Mouse (Mus musculus) limb, embryonic 13.5 days (tissue): ENCODE results near the gene Adamtsl4. TPM values are rescaled to one million over a fixed set of nuclear protein-coding genes. Genes with fewer than 3 reads are reported as not detected.

Experiments
- ATAC-seq: fragments of 200-750 bp; cut with Nextera tagmentation; 2 replicates; pipeline ENCODE4 v1.8.0; 2017; ENCODE audit warnings: low read depth, moderate number of reproducible peaks, moderate TSS enrichment; ENCODE audit not compliant: low FRiP score
- H3K27ac ChIP-seq: fragments of 300-500 bp; sonication (generic); 2 replicates; pipeline ENCODE4 v1.5.1; 2015; ENCODE audit warnings: inconsistent platforms, mild to moderate bottlenecking, moderate library complexity
- H3K27me3 ChIP-seq: fragments of 300-500 bp; sonication (generic); 2 replicates; pipeline ENCODE4 v1.6.1; 2015; ENCODE audit warnings: mild to moderate bottlenecking, inconsistent platforms
- H3K36me3 ChIP-seq: fragments of 300-500 bp; sonication (generic); 2 replicates; pipeline ENCODE4 v1.6.1; 2015; ENCODE audit warnings: inconsistent platforms, mild to moderate bottlenecking, moderate library complexity
- H3K4me1 ChIP-seq: fragments of 300-500 bp; sonication (generic); 2 replicates; pipeline ENCODE4 v1.6.1; 2015; ENCODE audit warnings: inconsistent platforms
- H3K4me2 ChIP-seq: fragments of 300-500 bp; sonication (generic); replicated peaks from 2 replicates; pipeline ENCODE4 v1.6.1; 2015; ENCODE audit warnings: inconsistent platforms, mild to moderate bottlenecking, moderate library complexity
- H3K4me3 ChIP-seq: fragments of 300-500 bp; sonication (generic); 2 replicates; pipeline ENCODE4 v1.5.1; 2015; ENCODE audit warnings: moderate library complexity, mild to moderate bottlenecking, inconsistent platforms
- H3K9ac ChIP-seq: fragments of 300-500 bp; sonication (generic); 2 replicates; pipeline ENCODE4 v1.6.1; 2015; ENCODE audit warnings: mild to moderate bottlenecking, inconsistent platforms
- H3K9me3 ChIP-seq: fragments of 300-500 bp; sonication (generic); 2 replicates; pipeline ENCODE4 v1.6.1; 2016; ENCODE audit warnings: inconsistent platforms
- WGBS: fragments of 180-500 bp; shearing (Covaris S2); methylation state at CpG from one replicate; pipeline ENCODE4 v1.1.7; 2015; 5-methylcytosine and 5-hydroxymethylcytosine counted together
- polyA plus RNA-seq: library from polyadenylated mRNA; unstranded; fragments of >200 nt; fragmentation: Nextera tagmentation; extraction: Ambion mirVana; gene quantifications from 2 replicates; pipeline ENCODE4 v1.2.1, GENCODE M21; 2015

The Adamtsl4 gene
- 2.7 and 4.1 TPM in 2 replicates for polyA plus RNA-seq

DNA sequence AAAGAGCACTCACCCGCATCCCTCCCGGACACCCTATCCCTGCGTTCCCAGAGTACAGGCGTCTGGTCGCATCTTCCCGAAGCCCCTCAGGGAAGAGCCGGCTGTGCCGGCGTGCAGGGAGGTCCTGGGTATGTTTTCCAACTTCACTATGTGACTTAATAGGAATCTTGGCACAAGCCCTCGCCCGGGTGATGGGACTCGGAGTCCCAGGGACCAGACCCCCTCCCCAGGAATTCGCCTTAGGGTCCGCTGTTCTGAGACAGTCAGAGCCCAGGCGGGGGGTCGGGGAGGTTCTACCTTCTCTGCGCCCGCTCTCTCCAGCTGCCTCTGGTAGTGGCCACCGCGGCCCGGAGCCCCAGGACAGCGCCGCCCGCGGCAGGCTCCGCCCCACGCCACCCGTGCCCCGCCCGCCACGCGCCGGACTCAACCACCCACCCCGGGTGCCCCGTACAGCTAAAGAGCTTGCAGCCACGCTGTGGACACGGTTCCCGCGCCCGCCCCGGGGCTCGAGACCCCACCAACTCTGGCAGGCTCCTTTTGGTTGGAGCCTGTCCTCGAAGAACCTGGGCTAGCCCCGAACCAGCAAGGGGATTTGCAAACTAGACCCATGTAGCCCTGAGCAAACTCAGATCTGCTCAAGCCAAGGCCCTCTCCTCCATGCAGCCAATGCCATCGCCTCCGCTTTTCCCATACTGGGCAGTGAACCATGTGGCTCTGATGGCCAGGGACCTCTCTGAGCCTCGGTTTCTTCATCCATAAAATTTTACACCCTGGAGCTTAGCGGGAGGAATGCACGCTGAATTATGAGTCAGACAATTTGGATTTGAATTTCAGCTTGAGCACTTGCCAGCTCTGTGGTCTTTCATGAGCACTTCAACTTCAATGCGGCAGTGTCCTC lies at the start of gene Adamtsl4:
TSS of gene Adamtsl4 (minus strand) at position 394 of the 898 bp plus-strand sequence.
- H3K27me3 ChIP-seq: no peaks in the 10 kb centered on the region
- H3K9ac ChIP-seq: peak within 1 kb of the TSS; percentile 68
- H3K9me3 ChIP-seq: no peaks in the 10 kb centered on the region
- ATAC-seq: peak; percentile 77
- H3K36me3 ChIP-seq: no peaks in the 10 kb centered on the region; the same call in 1 of the 2 replicates
- 3% methylated on average over 50 of the region's 50 CpGs for WGBS
- H3K4me2 ChIP-seq: peak within 1 kb of the TSS; percentile 90
- H3K4me1 ChIP-seq: peaks cover 44% of the 10 kb centered on the region
- H3K4me3 ChIP-seq: peak within 1 kb of the TSS; percentile 51
- peak within 1 kb of the TSS; percentile 77 for H3K27ac ChIP-seq

- no peaks in the 10 kb centered on the region for H3K27me3 ChIP-seq
- peaks cover 39% of the 10 kb centered on the region for H3K36me3 ChIP-seq
- no peak overlapping the region for H3K27ac ChIP-seq
- 82% methylated on average over 12 of the region's 12 CpGs for WGBS
- no peak overlapping the region for H3K9ac ChIP-seq
- no peak overlapping the region for H3K4me2 ChIP-seq
- H3K9me3 ChIP-seq: no peaks in the 10 kb centered on the region
- ATAC-seq: no peak
- no peaks in the 10 kb centered on the region for H3K4me1 ChIP-seq
- no peak overlapping the region for H3K4me3 ChIP-seq
Observed at GRCm38 (mm10) chr3:95735071-95735670, 47.5 kb upstream of the Adamtsl4 start.

DNA sequence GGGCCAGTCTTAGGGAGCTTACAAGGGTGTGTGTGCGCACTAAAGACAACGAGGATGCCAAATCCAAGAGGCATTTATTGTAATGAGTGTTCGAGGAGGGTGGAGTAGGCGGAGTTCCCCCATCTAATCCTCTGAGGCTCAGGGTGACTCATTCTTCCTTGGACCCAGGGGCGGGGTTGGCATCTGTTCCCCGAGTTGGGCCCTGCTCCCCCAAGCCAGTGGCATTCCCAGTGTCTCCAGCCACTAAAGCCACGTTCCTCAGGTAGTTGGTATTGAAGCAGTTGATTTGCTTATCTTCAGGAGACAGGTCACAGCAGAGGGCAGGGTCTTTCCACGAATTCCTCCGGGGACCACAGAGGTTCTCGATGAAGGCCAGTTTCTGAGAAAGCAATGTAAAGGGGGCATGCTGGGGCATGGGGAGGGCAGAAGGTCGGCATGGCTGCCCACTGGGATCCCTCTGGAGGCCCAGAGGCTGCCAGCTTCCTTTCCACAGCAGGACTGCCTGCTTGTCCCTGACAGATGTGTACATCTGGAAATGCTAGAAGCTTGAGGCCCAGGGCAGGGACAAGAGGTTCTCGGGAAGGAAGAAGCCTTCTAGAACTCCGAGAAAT lies 46.5 kb upstream of the Adamtsl4 start:
- H3K4me2 ChIP-seq: no peak overlapping the region
- no peaks in the 10 kb centered on the region for H3K4me1 ChIP-seq
- no peak overlapping the region for H3K9ac ChIP-seq
- no peak for ATAC-seq
- H3K27me3 ChIP-seq: no peaks in the 10 kb centered on the region
- H3K4me3 ChIP-seq: no peak overlapping the region
- no peak overlapping the region for H3K27ac ChIP-seq
- WGBS: 79% methylated on average over 13 of the region's 13 CpGs
- H3K36me3 ChIP-seq: peaks cover 29% of the 10 kb centered on the region
- H3K9me3 ChIP-seq: no peaks in the 10 kb centered on the region

DNA sequence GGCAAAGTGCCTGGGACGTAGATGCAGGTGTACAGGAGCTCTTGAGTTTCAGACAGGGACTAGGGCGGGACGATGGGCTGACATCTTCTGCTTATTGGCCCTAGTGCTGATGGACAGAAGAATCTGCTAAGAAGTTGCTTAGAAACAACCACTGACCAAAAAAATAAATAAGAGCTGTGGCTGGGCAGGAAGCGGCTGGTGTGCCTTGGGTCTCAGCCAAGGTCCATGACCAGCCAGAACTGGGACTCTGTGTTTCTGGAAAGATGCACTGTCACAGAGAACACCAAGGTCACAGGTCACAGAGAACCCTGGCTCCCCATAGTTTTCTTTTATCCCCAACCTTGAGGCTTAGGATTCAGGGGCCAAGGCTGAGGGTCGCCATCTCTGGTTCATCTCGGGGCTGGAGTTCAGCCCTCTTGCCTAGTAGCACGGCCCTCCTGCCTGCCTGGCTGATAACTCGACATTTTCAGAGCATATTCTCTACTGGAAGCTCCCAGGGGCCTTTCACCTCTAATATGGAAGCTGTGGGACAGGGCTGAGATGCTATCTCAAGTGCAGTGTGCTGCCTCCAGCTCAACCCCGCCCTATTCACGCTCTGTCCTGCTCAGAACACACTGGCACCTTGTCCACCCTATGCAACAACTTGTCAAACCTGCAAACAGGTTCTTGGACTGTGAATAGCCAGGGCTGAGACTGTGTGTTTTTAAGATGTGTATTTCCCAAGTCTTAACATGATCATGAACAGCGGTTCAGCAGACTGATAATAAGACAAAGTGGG lies 45.2 kb upstream of the Adamtsl4 start:
- no peaks in the 10 kb centered on the region for H3K9me3 ChIP-seq
- H3K4me1 ChIP-seq: no peaks in the 10 kb centered on the region
- H3K27ac ChIP-seq: no peak overlapping the region
- no peak overlapping the region for H3K4me3 ChIP-seq
- ATAC-seq: no peak
- H3K9ac ChIP-seq: no peak overlapping the region
- H3K27me3 ChIP-seq: no peaks in the 10 kb centered on the region
- no peak overlapping the region for H3K4me2 ChIP-seq
- peaks cover 22% of the 10 kb centered on the region for H3K36me3 ChIP-seq
- 89% methylated on average over 11 of the region's 11 CpGs for WGBS

DNA sequence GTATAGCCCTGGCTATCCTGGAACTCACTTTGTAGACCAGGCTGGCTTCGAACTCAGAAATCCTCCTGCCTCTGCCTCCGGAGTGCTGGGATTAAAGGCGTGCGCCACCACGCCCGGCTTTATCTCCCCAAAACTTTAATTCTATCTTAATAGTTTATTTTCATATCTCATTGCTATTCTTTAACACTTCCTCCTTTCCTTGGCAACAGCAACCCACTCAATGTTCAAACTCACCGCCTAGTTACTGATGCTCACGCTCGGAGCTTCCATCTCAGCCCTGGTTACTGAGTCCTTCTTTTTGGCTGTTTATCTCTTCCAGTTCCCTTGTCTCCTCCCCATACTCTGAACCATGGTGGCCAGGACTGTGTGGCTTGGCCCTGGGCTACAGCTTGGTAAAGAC lies 44.6 kb upstream of the Adamtsl4 start:
- ATAC-seq: no peak
- 96% methylated on average over 9 of the region's 9 CpGs for WGBS
- Histone ChIP-seq H3K27me3 (no peaks in the 10 kb centered on the region), H3K4me2 (no peak overlapping the region), H3K4me1 (no peaks in the 10 kb centered on the region), H3K9me3 (no peaks in the 10 kb centered on the region), H3K36me3 (peaks cover 19% of the 10 kb centered on the region), H3K27ac (no peak overlapping the region), H3K4me3 (no peak overlapping the region), H3K9ac (no peak overlapping the region)

DNA sequence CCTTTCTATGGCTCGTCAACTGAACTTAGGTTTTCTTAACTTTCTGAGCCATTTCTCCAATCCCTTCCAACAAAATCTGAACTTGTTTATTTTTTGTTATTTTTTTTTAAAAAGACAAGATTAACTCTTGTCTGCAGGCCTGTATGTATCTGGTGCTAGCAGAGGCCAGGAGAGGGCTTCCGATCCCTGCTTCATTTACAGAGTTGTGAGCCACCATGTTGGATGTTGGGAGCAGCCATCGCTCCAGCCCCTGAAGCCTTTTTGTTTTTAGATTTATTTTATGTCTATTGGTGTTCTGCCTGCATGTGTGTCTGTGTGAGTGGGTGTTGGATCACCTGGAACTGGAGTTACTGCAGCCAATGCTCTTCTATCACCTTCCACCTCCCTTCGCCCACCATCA lies 44.1 kb upstream of the Adamtsl4 start:
- ATAC-seq: no peak
- Histone ChIP-seq H3K27ac (no peak overlapping the region), H3K4me3 (no peak overlapping the region), H3K4me2 (no peak overlapping the region), H3K4me1 (no peaks in the 10 kb centered on the region), H3K9me3 (no peaks in the 10 kb centered on the region), H3K27me3 (no peaks in the 10 kb centered on the region), H3K9ac (no peak overlapping the region), H3K36me3 (peaks cover 17% of the 10 kb centered on the region)
- 79% methylated on average over 4 of the region's 4 CpGs for WGBS

GRCm38 (mm10) chr3:95730431-95730830 lies 42.7 kb upstream of the Adamtsl4 start:
- Histone ChIP-seq H3K36me3 (peaks cover 4% of the 10 kb centered on the region), H3K9me3 (no peaks in the 10 kb centered on the region), H3K4me2 (no peak overlapping the region), H3K27ac (no peak overlapping the region), H3K4me1 (no peaks in the 10 kb centered on the region), H3K9ac (no peak overlapping the region), H3K27me3 (no peaks in the 10 kb centered on the region), H3K4me3 (no peak overlapping the region)
- no peak for ATAC-seq
- 71% methylated on average over 7 of the region's 7 CpGs for WGBS

DNA sequence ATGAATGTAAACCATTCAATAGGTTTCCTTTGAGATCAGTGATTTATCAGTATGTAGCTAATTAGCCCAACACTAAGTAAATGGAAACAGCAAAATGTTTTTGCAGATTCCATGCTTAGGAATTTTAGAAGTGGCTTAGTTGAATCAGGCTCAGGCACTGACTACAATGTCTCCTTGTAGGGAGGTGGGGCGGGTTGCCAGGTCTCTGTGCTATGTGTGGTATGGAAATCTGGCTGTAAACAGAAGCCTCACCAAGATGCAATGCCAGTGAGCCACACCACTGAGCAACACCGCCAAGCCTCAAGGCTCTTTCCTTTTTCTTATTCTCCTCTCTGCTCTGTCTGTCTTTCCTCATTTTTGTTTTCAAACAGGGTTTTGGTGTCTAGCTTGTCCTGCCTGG lies 41.2 kb upstream of the Adamtsl4 start:
- ATAC-seq: no peak
- Histone ChIP-seq H3K4me2 (no peak overlapping the region), H3K4me1 (no peaks in the 10 kb centered on the region), H3K27me3 (no peaks in the 10 kb centered on the region), H3K9me3 (no peaks in the 10 kb centered on the region), H3K9ac (no peak overlapping the region), H3K27ac (no peak overlapping the region), H3K4me3 (no peak overlapping the region), H3K36me3 (no peaks in the 10 kb centered on the region)
- 77% methylated on average over 2 of the region's 2 CpGs for WGBS

DNA sequence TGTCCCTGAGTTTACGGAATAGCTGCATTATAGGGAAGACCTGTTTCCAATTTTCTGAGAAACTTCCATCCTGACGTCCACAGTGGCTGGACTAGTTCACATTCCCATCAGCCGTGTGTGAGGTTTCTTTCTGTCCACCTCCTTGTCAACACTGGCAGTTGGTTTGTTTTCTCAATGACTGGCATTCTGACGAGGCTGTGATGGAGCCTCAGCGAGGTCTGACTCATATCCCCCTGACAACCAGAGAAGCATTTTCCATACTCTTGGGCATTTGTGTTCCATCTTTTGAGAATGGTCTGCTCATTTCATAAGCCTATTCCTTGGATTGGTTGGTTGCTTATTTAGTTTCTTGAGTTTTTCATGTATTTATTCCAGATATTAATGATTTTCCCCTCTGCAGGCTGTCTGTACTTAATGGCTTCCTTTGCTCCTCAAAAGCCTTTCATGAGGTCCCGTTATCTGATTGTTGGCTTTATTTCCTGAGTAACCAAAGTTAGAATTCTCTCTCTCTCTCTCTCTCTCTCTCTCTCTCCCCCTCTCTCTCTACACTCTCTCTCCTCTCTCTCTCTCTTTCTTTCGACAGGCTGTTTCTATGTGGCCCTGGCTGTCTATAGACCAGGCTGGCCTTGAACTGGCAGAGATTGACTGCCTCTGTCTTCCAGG lies 39.1 kb upstream of the Adamtsl4 start:
- no peak overlapping the region for H3K27ac ChIP-seq
- no peaks in the 10 kb centered on the region for H3K27me3 ChIP-seq
- 58% methylated on average over 7 of the region's 7 CpGs for WGBS
- no peaks in the 10 kb centered on the region for H3K36me3 ChIP-seq
- no peaks in the 10 kb centered on the region for H3K4me1 ChIP-seq
- H3K9ac ChIP-seq: no peak overlapping the region
- no peak for ATAC-seq
- no peak overlapping the region for H3K4me3 ChIP-seq
- no peak overlapping the region for H3K4me2 ChIP-seq
- no peaks in the 10 kb centered on the region for H3K9me3 ChIP-seq

GRCm38 (mm10) chr3:95725863-95726262 lies 38.1 kb upstream of the Adamtsl4 start:
- H3K4me3 ChIP-seq: no peak overlapping the region
- no peaks in the 10 kb centered on the region for H3K9me3 ChIP-seq
- no peak overlapping the region for H3K9ac ChIP-seq
- no peak overlapping the region for H3K4me2 ChIP-seq
- no peaks in the 10 kb centered on the region for H3K4me1 ChIP-seq
- WGBS: 82% methylated on average over 7 of the region's 7 CpGs
- no peak overlapping the region for H3K27ac ChIP-seq
- no peaks in the 10 kb centered on the region for H3K27me3 ChIP-seq
- no peak for ATAC-seq
- no peaks in the 10 kb centered on the region for H3K36me3 ChIP-seq

DNA sequence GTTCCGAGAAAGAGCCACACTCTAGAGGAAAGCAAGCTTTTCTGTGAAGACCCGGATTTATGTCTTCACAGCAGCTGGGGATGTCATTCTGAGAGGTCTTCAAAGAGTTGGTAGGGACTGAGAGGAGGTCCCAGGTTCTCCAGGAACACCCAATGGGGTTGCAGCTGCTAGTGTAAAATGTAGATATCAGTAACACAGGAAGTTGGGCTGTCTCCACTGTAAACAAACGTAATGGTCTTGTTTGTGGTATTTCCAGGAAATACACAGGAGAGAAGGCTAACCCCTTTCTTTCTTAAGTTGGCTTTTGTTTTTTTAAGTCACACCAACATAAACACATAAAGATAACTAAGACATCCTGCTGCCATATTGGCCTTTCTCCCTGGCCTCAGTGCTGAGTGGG lies 34.7 kb upstream of the Adamtsl4 start:
- Histone ChIP-seq H3K27me3 (no peaks in the 10 kb centered on the region), H3K9me3 (no peaks in the 10 kb centered on the region), H3K4me1 (no peaks in the 10 kb centered on the region), H3K27ac (no peak overlapping the region), H3K4me3 (no peak overlapping the region), H3K9ac (no peak overlapping the region), H3K4me2 (no peak overlapping the region), H3K36me3 (no peaks in the 10 kb centered on the region)
- ATAC-seq: no peak
- WGBS: 68% methylated on average over 3 of the region's 3 CpGs
